Mouse (Mus musculus) liver, embryonic 15.5 days (tissue): ENCODE results near the gene Mest. TPM values are rescaled to one million over a fixed set of nuclear protein-coding genes. Genes with fewer than 3 reads are reported as not detected.

Experiments used
- ATAC-seq: fragments of 200-750 bp; cut with Nextera tagmentation; 2 replicates; pipeline ENCODE4 v1.8.0; 2017; ENCODE audit warnings: moderate number of reproducible peaks, mild to moderate bottlenecking, moderate library complexity; ENCODE audit not compliant: insufficient read depth
- H3K27ac ChIP-seq: fragments of 300-500 bp; sonication (generic); replicated peaks from 2 replicates; pipeline ENCODE4 v1.5.1; 2015; ENCODE audit warnings: mild to moderate bottlenecking, inconsistent platforms
- H3K27me3 ChIP-seq: fragments of 300-500 bp; sonication (generic); 2 replicates; pipeline ENCODE4 v1.6.1; 2015; ENCODE audit warnings: mild to moderate bottlenecking, inconsistent platforms
- H3K36me3 ChIP-seq: fragments of 300-500 bp; sonication (generic); replicated peaks from 2 replicates; pipeline ENCODE4 v1.6.1; 2015; ENCODE audit warnings: moderate library complexity, mild to moderate bottlenecking, inconsistent platforms
- H3K4me1 ChIP-seq: fragments of 300-500 bp; sonication (generic); replicated peaks from 2 replicates; pipeline ENCODE4 v1.6.1; 2015; ENCODE audit warnings: inconsistent platforms
- H3K4me2 ChIP-seq: fragments of 300-500 bp; sonication (generic); 2 replicates; pipeline ENCODE4 v1.6.1; 2015; ENCODE audit warnings: moderate library complexity, mild to moderate bottlenecking, inconsistent platforms
- H3K4me3 ChIP-seq: fragments of 300-500 bp; sonication (generic); replicated peaks from 2 replicates; pipeline ENCODE4 v1.5.1; 2015; ENCODE audit warnings: mild to moderate bottlenecking, inconsistent platforms
- H3K9ac ChIP-seq: fragments of 300-500 bp; sonication (generic); 2 replicates; pipeline ENCODE4 v1.6.1; 2015; ENCODE audit warnings: moderate library complexity, mild to moderate bottlenecking, inconsistent platforms
- H3K9me3 ChIP-seq: fragments of 300-500 bp; sonication (generic); replicated peaks from 2 replicates; pipeline ENCODE4 v1.6.1; 2016; ENCODE audit warnings: inconsistent platforms
- WGBS: fragments of 180-500 bp; shearing (Covaris S2); methylation state at CpG from one replicate; pipeline ENCODE4 v1.1.7; 2015; ENCODE audit warnings: mixed read lengths; ENCODE audit not compliant: insufficient replicate concordance; 5-methylcytosine and 5-hydroxymethylcytosine counted together
- polyA plus RNA-seq: library from polyadenylated mRNA; unstranded; fragments of >200 nt; fragmentation: Nextera tagmentation; extraction: Ambion mirVana; gene quantifications from 2 replicates; pipeline ENCODE4 v1.2.1, GENCODE M21; 2015

Mest gene
- polyA plus RNA-seq, 1 experiment from 2014 or later: 186 TPM

- WGBS: 34% methylated on average over 10 of the region's 10 CpGs
- ATAC-seq: no peak
- no peak overlapping the region for H3K4me3 ChIP-seq
- no peak overlapping the region for H3K4me2 ChIP-seq
- H3K9ac ChIP-seq: no peak overlapping the region
- no peaks in the 10 kb centered on the region for H3K4me1 ChIP-seq
- H3K9me3 ChIP-seq: peaks cover 11% of the 10 kb centered on the region; the same call in 1 of the 2 replicates
- peaks cover 59% of the 10 kb centered on the region for H3K27me3 ChIP-seq
- H3K27ac ChIP-seq: no peak overlapping the region
- no peaks in the 10 kb centered on the region for H3K36me3 ChIP-seq
Measured at GRCm38 (mm10) chr6:30739177-30739747, 15.9 kb downstream of the Mest start.

GRCm38 (mm10) chr6:30744846-30745245 lies 21.5 kb downstream of the Mest start:
- no peak overlapping the region for H3K4me2 ChIP-seq
- H3K9ac ChIP-seq: no peak overlapping the region
- no peaks in the 10 kb centered on the region for H3K4me1 ChIP-seq
- no peak overlapping the region for H3K27ac ChIP-seq
- no peak overlapping the region for H3K4me3 ChIP-seq
- 76% methylated on average over 10 of the region's 10 CpGs for WGBS
- peaks cover 3% of the 10 kb centered on the region for H3K27me3 ChIP-seq
- no peaks in the 10 kb centered on the region for H3K9me3 ChIP-seq
- no peak for ATAC-seq
- H3K36me3 ChIP-seq: peaks cover 14% of the 10 kb centered on the region; the same call in 1 of the 2 replicates

GRCm38 (mm10) chr6:30745591-30745990 lies 22.2 kb downstream of the Mest start:
- ATAC-seq: no peak
- Histone ChIP-seq H3K4me1 (no peaks in the 10 kb centered on the region), H3K27me3 (no peaks in the 10 kb centered on the region), H3K4me3 (no peak overlapping the region), H3K9me3 (no peaks in the 10 kb centered on the region), H3K9ac (no peak overlapping the region), H3K36me3 (peaks cover 14% of the 10 kb centered on the region; the same call in 1 of the 2 replicates), H3K4me2 (no peak overlapping the region), H3K27ac (no peak overlapping the region)
- 50% methylated on average over 7 of the region's 7 CpGs for WGBS

- Histone ChIP-seq H3K36me3 (peaks cover 14% of the 10 kb centered on the region; the same call in 1 of the 2 replicates), H3K27me3 (no peaks in the 10 kb centered on the region), H3K9me3 (no peaks in the 10 kb centered on the region), H3K27ac (no peak overlapping the region), H3K9ac (no peak overlapping the region), H3K4me2 (no peak overlapping the region), H3K4me1 (no peaks in the 10 kb centered on the region), H3K4me3 (no peak overlapping the region)
- no peak for ATAC-seq
- 74% methylated on average over 7 of the region's 7 CpGs for WGBS
Measured at GRCm38 (mm10) chr6:30747631-30748357, 24.4 kb downstream of the Mest start.

GRCm38 (mm10) chr6:30748358-30748910 lies 25.1 kb downstream of the Mest start:
- Histone ChIP-seq H3K4me2 (no peak overlapping the region), H3K9me3 (no peaks in the 10 kb centered on the region), H3K9ac (no peak overlapping the region), H3K4me3 (no peak overlapping the region), H3K27ac (no peak overlapping the region), H3K4me1 (no peaks in the 10 kb centered on the region), H3K36me3 (peaks cover 14% of the 10 kb centered on the region; the same call in 1 of the 2 replicates), H3K27me3 (no peaks in the 10 kb centered on the region)
- 76% methylated on average over 6 of the region's 6 CpGs for WGBS
- no peak for ATAC-seq

GRCm38 (mm10) chr6:30749042-30749689 lies 25.8 kb downstream of the Mest start:
- Histone ChIP-seq H3K36me3 (peaks cover 14% of the 10 kb centered on the region; the same call in 1 of the 2 replicates), H3K27me3 (no peaks in the 10 kb centered on the region), H3K4me2 (no peak overlapping the region), H3K4me1 (no peaks in the 10 kb centered on the region), H3K9ac (no peak overlapping the region), H3K27ac (no peak overlapping the region), H3K9me3 (no peaks in the 10 kb centered on the region), H3K4me3 (no peak overlapping the region)
- 46% methylated on average over 2 of the region's 2 CpGs for WGBS
- ATAC-seq: no peak

- Histone ChIP-seq H3K4me2 (no peak overlapping the region), H3K27me3 (no peaks in the 10 kb centered on the region), H3K4me1 (no peaks in the 10 kb centered on the region), H3K9me3 (no peaks in the 10 kb centered on the region), H3K9ac (no peak overlapping the region), H3K36me3 (peaks cover 14% of the 10 kb centered on the region; the same call in 1 of the 2 replicates), H3K27ac (no peak overlapping the region), H3K4me3 (no peak overlapping the region)
- no peak for ATAC-seq
- 42% methylated on average over 1 of the region's 1 CpGs for WGBS
Measured at GRCm38 (mm10) chr6:30749892-30750291, 26.5 kb downstream of the Mest start.

GRCm38 (mm10) chr6:30750482-30750881 lies 27.1 kb downstream of the Mest start:
- H3K36me3 ChIP-seq: peaks cover 14% of the 10 kb centered on the region; the same call in 1 of the 2 replicates
- no peak overlapping the region for H3K9ac ChIP-seq
- no peak overlapping the region for H3K4me3 ChIP-seq
- H3K27ac ChIP-seq: no peak overlapping the region
- no peak for ATAC-seq
- H3K4me1 ChIP-seq: no peaks in the 10 kb centered on the region
- no peak overlapping the region for H3K4me2 ChIP-seq
- 76% methylated on average over 6 of the region's 6 CpGs for WGBS
- H3K27me3 ChIP-seq: no peaks in the 10 kb centered on the region
- no peaks in the 10 kb centered on the region for H3K9me3 ChIP-seq

- ATAC-seq: no peak
- Histone ChIP-seq H3K4me2 (no peak overlapping the region), H3K36me3 (peaks cover 14% of the 10 kb centered on the region; the same call in 1 of the 2 replicates), H3K9me3 (no peaks in the 10 kb centered on the region), H3K27ac (no peak overlapping the region), H3K9ac (no peak overlapping the region), H3K4me1 (no peaks in the 10 kb centered on the region), H3K27me3 (no peaks in the 10 kb centered on the region), H3K4me3 (no peak overlapping the region)
- 63% methylated on average over 2 of the region's 2 CpGs for WGBS
Measured at GRCm38 (mm10) chr6:30751209-30751608, 27.9 kb downstream of the Mest start.
